Mouse (Mus musculus) neural tube, embryonic 12.5 days (tissue): ENCODE results near the gene Kdm4a. TPM values are rescaled to one million over a fixed set of nuclear protein-coding genes. Genes with fewer than 3 reads are reported as not detected.
A peak's percentile ranks its signal among the peaks of the same experiment; 100 is the strongest.

ENCODE experiments used
- ATAC-seq: fragments of 200-750 bp; cut with Nextera tagmentation; 2 replicates; pipeline ENCODE4 v1.8.0; 2017; ENCODE audit warnings: low read depth, mild to moderate bottlenecking, moderate TSS enrichment, moderate library complexity; ENCODE audit not compliant: low FRiP score
- H3K27ac ChIP-seq: fragments of 300-500 bp; sonication (generic); 2 replicates; pipeline ENCODE4 v1.5.1; 2016
- H3K27me3 ChIP-seq: fragments of 300-500 bp; sonication (generic); replicated peaks from 2 replicates; pipeline ENCODE4 v1.6.1; 2016; ENCODE audit warnings: mild to moderate bottlenecking
- H3K36me3 ChIP-seq: fragments of 300-500 bp; sonication (generic); 2 replicates; pipeline ENCODE4 v1.6.1; 2016; ENCODE audit warnings: mild to moderate bottlenecking
- H3K4me1 ChIP-seq: fragments of 300-500 bp; sonication (generic); 2 replicates; pipeline ENCODE4 v1.6.1; 2016
- H3K4me2 ChIP-seq: fragments of 300-500 bp; sonication (generic); replicated peaks from 2 replicates; pipeline ENCODE4 v1.6.1; 2016; ENCODE audit warnings: mild to moderate bottlenecking
- H3K4me3 ChIP-seq: fragments of 300-500 bp; sonication (generic); 2 replicates; pipeline ENCODE4 v1.5.1; 2016
- H3K9ac ChIP-seq: fragments of 300-500 bp; sonication (generic); 2 replicates; pipeline ENCODE4 v1.6.1; 2016; ENCODE audit warnings: mild to moderate bottlenecking
- H3K9me3 ChIP-seq: fragments of 300-500 bp; sonication (generic); 2 replicates; pipeline ENCODE4 v1.6.1; 2016; ENCODE audit warnings: mild to moderate bottlenecking
- WGBS: fragments of 180-500 bp; shearing (Covaris S2); methylation state at CpG from one replicate; pipeline ENCODE4 v1.1.7; 2016; 5-methylcytosine and 5-hydroxymethylcytosine counted together
- polyA plus RNA-seq: library from polyadenylated mRNA; unstranded; fragments of >200 nt; fragmentation: Nextera tagmentation; extraction: Ambion mirVana; gene quantifications from 2 replicates; pipeline ENCODE4 v1.2.1, GENCODE M21; 2016

Gene Kdm4a
- 55.1 and 62.3 TPM in 2 replicates for polyA plus RNA-seq

GRCm38 (mm10) chr4:118179467-118180300 lies at the start of gene Kdm4a:
Gene Kdm4a, minus strand, starts transcription at chr4:118180043.
- WGBS, result under 1% methylated on average over 38 of the region's 38 CpGs
- peaks cover 27% of the 10 kb centered on the region for H3K36me3 ChIP-seq
- peak; percentile 100 for ATAC-seq

GRCm38 (mm10) chr4:118229035-118229770 lies 49.4 kb upstream of the Kdm4a start:
- Histone ChIP-seq H3K4me1 (no peaks in the 10 kb centered on the region; the same call in 1 of the 2 replicates), H3K36me3 (peaks cover 88% of the 10 kb centered on the region), H3K4me3 (no peak overlapping the region), H3K9me3 (no peaks in the 10 kb centered on the region), H3K9ac (no peak overlapping the region), H3K27ac (peak overlapping the region; percentile 6; the same call in 1 of the 2 replicates), H3K27me3 (no peaks in the 10 kb centered on the region), H3K4me2 (no peak overlapping the region)
- 65% methylated on average over 6 of the region's 6 CpGs for WGBS
- peak; percentile 46; the same call in 1 of the 2 replicates for ATAC-seq

More at GRCm38 (mm10) chr4:118179467-118180300, at the start of gene Kdm4a:
- H3K4me2 ChIP-seq, result peak within 1 kb of the TSS; percentile 74
- H3K4me1 ChIP-seq, result peaks cover 11% of the 10 kb centered on the region
- H3K27me3 ChIP-seq, result no peaks in the 10 kb centered on the region
- H3K9me3 ChIP-seq, result no peaks in the 10 kb centered on the region
- H3K4me3 ChIP-seq, result peak within 1 kb of the TSS; percentile 78
- H3K9ac ChIP-seq, result peak within 1 kb of the TSS; percentile 73
- peak within 1 kb of the TSS; percentile 89 for H3K27ac ChIP-seq

GRCm38 (mm10) chr4:118227398-118227797 lies 47.6 kb upstream of the Kdm4a start:
- 86% methylated on average over 12 of the region's 12 CpGs for WGBS
- Histone ChIP-seq H3K27ac (no peak overlapping the region), H3K27me3 (no peaks in the 10 kb centered on the region), H3K4me1 (no peaks in the 10 kb centered on the region), H3K36me3 (peaks cover 92% of the 10 kb centered on the region), H3K9ac (no peak overlapping the region), H3K4me2 (no peak overlapping the region), H3K4me3 (no peak overlapping the region), H3K9me3 (no peaks in the 10 kb centered on the region)
- no peak for ATAC-seq

GRCm38 (mm10) chr4:118221261-118221660 lies 41.4 kb upstream of the Kdm4a start:
- H3K27ac ChIP-seq, result no peak overlapping the region
- peaks cover 95% of the 10 kb centered on the region for H3K36me3 ChIP-seq
- H3K4me1 ChIP-seq, result no peaks in the 10 kb centered on the region
- ATAC-seq, result no peak
- no peak overlapping the region for H3K9ac ChIP-seq
- H3K27me3 ChIP-seq, result no peaks in the 10 kb centered on the region
- 88% methylated on average over 7 of the region's 7 CpGs for WGBS
- H3K4me2 ChIP-seq, result no peak overlapping the region
- no peaks in the 10 kb centered on the region for H3K9me3 ChIP-seq
- H3K4me3 ChIP-seq, result no peak overlapping the region

GRCm38 (mm10) chr4:118220756-118221155 lies 40.9 kb upstream of the Kdm4a start:
- ATAC-seq, result no peak
- H3K4me1 ChIP-seq, result no peaks in the 10 kb centered on the region
- H3K9ac ChIP-seq, result no peak overlapping the region
- H3K4me2 ChIP-seq, result no peak overlapping the region
- H3K9me3 ChIP-seq, result no peaks in the 10 kb centered on the region
- H3K27ac ChIP-seq, result no peak overlapping the region
- H3K36me3 ChIP-seq, result peaks cover 95% of the 10 kb centered on the region
- H3K4me3 ChIP-seq, result no peak overlapping the region
- WGBS, result 88% methylated on average over 9 of the region's 9 CpGs
- no peaks in the 10 kb centered on the region for H3K27me3 ChIP-seq

- H3K9me3 ChIP-seq, result no peaks in the 10 kb centered on the region
- H3K9ac ChIP-seq, result no peak overlapping the region
- 91% methylated on average over 6 of the region's 6 CpGs for WGBS
- H3K4me3 ChIP-seq, result no peak overlapping the region
- peaks cover 94% of the 10 kb centered on the region for H3K36me3 ChIP-seq
- H3K27me3 ChIP-seq, result no peaks in the 10 kb centered on the region
- no peak for ATAC-seq
- H3K27ac ChIP-seq, result no peak overlapping the region
- H3K4me1 ChIP-seq, result no peaks in the 10 kb centered on the region
- no peak overlapping the region for H3K4me2 ChIP-seq
Observed at GRCm38 (mm10) chr4:118219487-118219886, 39.6 kb upstream of the Kdm4a start.

- WGBS, result 90% methylated on average over 5 of the region's 5 CpGs
- H3K9ac ChIP-seq, result no peak overlapping the region
Observed at GRCm38 (mm10) chr4:118218521-118218920, 38.7 kb upstream of the Kdm4a start.

GRCm38 (mm10) chr4:118216726-118217595 lies 37.1 kb upstream of the Kdm4a start:
- Histone ChIP-seq H3K4me3 (no peak overlapping the region), H3K9ac (no peak overlapping the region), H3K36me3 (peaks cover 95% of the 10 kb centered on the region), H3K4me2 (no peak overlapping the region), H3K4me1 (no peaks in the 10 kb centered on the region), H3K27ac (no peak overlapping the region), H3K27me3 (no peaks in the 10 kb centered on the region), H3K9me3 (no peaks in the 10 kb centered on the region)
- 84% methylated on average over 17 of the region's 17 CpGs for WGBS
- ATAC-seq, result peak; percentile 12; the same call in 1 of the 2 replicates

More at GRCm38 (mm10) chr4:118218521-118218920, 38.7 kb upstream of the Kdm4a start:
- no peak overlapping the region for H3K27ac ChIP-seq
- no peaks in the 10 kb centered on the region for H3K27me3 ChIP-seq
- H3K36me3 ChIP-seq, result peaks cover 94% of the 10 kb centered on the region
- no peak overlapping the region for H3K4me2 ChIP-seq
- H3K9me3 ChIP-seq, result no peaks in the 10 kb centered on the region
- ATAC-seq, result no peak
- no peak overlapping the region for H3K4me3 ChIP-seq
- no peaks in the 10 kb centered on the region for H3K4me1 ChIP-seq

- Histone ChIP-seq H3K36me3 (peaks cover 95% of the 10 kb centered on the region), H3K9ac (no peak overlapping the region), H3K4me3 (no peak overlapping the region), H3K4me2 (no peak overlapping the region), H3K4me1 (no peaks in the 10 kb centered on the region), H3K27ac (no peak overlapping the region), H3K9me3 (no peaks in the 10 kb centered on the region), H3K27me3 (no peaks in the 10 kb centered on the region)
- WGBS, result 85% methylated on average over 1 of the region's 1 CpGs
- ATAC-seq, result no peak
Observed at GRCm38 (mm10) chr4:118214891-118215290, 35.0 kb upstream of the Kdm4a start.

GRCm38 (mm10) chr4:118206918-118207640 lies 27.2 kb upstream of the Kdm4a start:
- Histone ChIP-seq H3K27ac (no peak overlapping the region), H3K9me3 (no peaks in the 10 kb centered on the region), H3K4me1 (0 out of 2 replicates have a peak, but pooled peaks cover 4% of the 10 kb centered on the region), H3K36me3 (peaks cover 46% of the 10 kb centered on the region), H3K4me3 (no peak overlapping the region), H3K27me3 (no peaks in the 10 kb centered on the region), H3K9ac (no peak overlapping the region), H3K4me2 (no peak overlapping the region)
- WGBS, result 60% methylated on average over 10 of the region's 10 CpGs
- peak; percentile 49 for ATAC-seq

- Histone ChIP-seq H3K4me2 (no peak overlapping the region), H3K36me3 (peaks cover 34% of the 10 kb centered on the region), H3K27ac (no peak overlapping the region), H3K9ac (no peak overlapping the region), H3K4me1 (0 out of 2 replicates have a peak, but pooled peaks cover 4% of the 10 kb centered on the region), H3K9me3 (no peaks in the 10 kb centered on the region), H3K4me3 (no peak overlapping the region), H3K27me3 (no peaks in the 10 kb centered on the region)
- WGBS, result 86% methylated on average over 2 of the region's 2 CpGs
- ATAC-seq, result no peak
Observed at GRCm38 (mm10) chr4:118205906-118206305, 26.1 kb upstream of the Kdm4a start.
